Mouse (Mus musculus): ENCODE results near the gene Kntc1.

The Kntc1 gene

GRCm38 (mm10) chr5:123869615-123870014, 120.1 kb downstream of the Kntc1 start:
- no peak for DNase-seq
